Mouse (Mus musculus): ENCODE results near the gene Sin3b. TPM values are rescaled to one million over a fixed set of nuclear protein-coding genes. Genes with fewer than 3 reads are reported as not detected.

The Sin3b gene
- polyA plus RNA-seq, 1 experiment from 2014 or later: 151 TPM

DNA sequence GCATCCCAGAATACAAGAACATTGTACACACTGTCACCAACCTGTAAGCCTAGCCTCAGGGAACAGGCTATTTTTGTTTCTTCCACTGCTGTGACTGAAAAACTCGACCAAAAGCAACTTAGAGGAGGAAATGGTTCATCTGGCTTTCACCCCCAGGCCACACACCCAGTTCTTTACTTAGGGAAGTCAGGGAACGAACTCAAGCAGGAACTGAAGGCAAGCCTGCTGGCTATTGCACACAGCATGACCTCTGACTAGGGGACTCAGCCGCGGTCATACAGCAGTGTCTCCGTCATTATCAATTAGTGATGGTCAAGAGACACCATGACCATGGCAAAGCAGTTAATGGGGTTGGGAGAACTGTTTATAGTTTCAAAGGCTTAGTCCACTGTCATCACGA, 10.5 kb upstream of the Sin3b start:
- no peak overlapping the region for H3K4me3 ChIP-seq
- WGBS: 59% methylated on average over 6 of the region's 6 CpGs
- no peak overlapping the region for H3K27ac ChIP-seq (ENCODE audit: poor library complexity, severe bottlenecking)
- no peaks in the 10 kb centered on the region for H3K9me3 ChIP-seq (replicated peaks)
- ATAC-seq (ENCODE audit: insufficient number of reproducible peaks, low FRiP score): no peak
- H3K4me1 ChIP-seq (replicated peaks): no peaks in the 10 kb centered on the region
- H3K4me2 ChIP-seq: no peak overlapping the region
- no peak overlapping the region for H3K9ac ChIP-seq
- H3K36me3 ChIP-seq: no peaks in the 10 kb centered on the region
- peaks cover 7% of the 10 kb centered on the region; the same call in 1 of the 2 replicates for H3K27me3 ChIP-seq (replicated peaks)

- Histone ChIP-seq H3K9me3 (replicated peaks) (no peaks in the 10 kb centered on the region), H3K4me1 (replicated peaks) (no peaks in the 10 kb centered on the region), H3K4me2 (no peak overlapping the region), H3K27me3 (replicated peaks) (peaks cover 4% of the 10 kb centered on the region; the same call in 1 of the 2 replicates), H3K36me3 (no peaks in the 10 kb centered on the region), H3K4me3 (no peak overlapping the region), H3K9ac (no peak overlapping the region), H3K27ac (ENCODE audit: poor library complexity, severe bottlenecking) (no peak overlapping the region)
- WGBS: 71% methylated on average over 5 of the region's 5 CpGs
- ATAC-seq (ENCODE audit: insufficient number of reproducible peaks, low FRiP score): no peak
Measured at GRCm38 (mm10) chr8:72716594-72716993, 6.5 kb upstream of the Sin3b start.

- H3K27ac ChIP-seq (ENCODE audit: poor library complexity, severe bottlenecking): no peak overlapping the region
- peaks cover 4% of the 10 kb centered on the region; the same call in 1 of the 2 replicates for H3K27me3 ChIP-seq (replicated peaks)
- H3K4me1 ChIP-seq (replicated peaks): peaks cover 10% of the 10 kb centered on the region
- no peak overlapping the region for H3K4me2 ChIP-seq
- 4% methylated on average over 1 of the region's 1 CpGs for WGBS
- no peaks in the 10 kb centered on the region for H3K9me3 ChIP-seq (replicated peaks)
- ATAC-seq (ENCODE audit: insufficient number of reproducible peaks, low FRiP score): peak; percentile 37
- peaks cover 10% of the 10 kb centered on the region for H3K36me3 ChIP-seq
- H3K4me3 ChIP-seq: no peak overlapping the region
- H3K9ac ChIP-seq: no peak overlapping the region
Measured at GRCm38 (mm10) chr8:72720541-72720940, 2.5 kb upstream of the Sin3b start.

DNA sequence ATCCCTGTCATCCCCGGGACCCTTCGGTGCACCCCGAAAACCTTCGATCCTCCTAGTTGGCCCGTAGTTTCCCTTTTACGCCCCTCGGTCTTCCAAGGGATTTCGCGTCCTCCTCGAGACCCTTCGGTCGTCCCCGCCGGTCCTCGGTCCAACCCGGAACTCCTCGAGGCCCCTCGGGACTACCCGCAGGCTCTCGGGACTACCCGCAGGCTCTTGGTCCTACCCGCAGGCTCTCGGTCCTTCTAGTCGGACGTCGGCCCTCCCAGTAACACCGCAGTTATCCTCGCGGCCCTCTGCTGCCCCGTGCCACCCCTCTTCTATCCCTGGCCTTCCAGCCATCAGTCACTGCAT, 541 bp downstream of the Sin3b start:
- peak overlapping the region; percentile 97 for H3K9ac ChIP-seq
- H3K36me3 ChIP-seq: peaks cover 41% of the 10 kb centered on the region
- no peaks in the 10 kb centered on the region for H3K27me3 ChIP-seq (replicated peaks)
- ATAC-seq (ENCODE audit: insufficient number of reproducible peaks, low FRiP score): peak; percentile 37
- H3K4me2 ChIP-seq: peak overlapping the region; percentile 99
- H3K27ac ChIP-seq (ENCODE audit: poor library complexity, severe bottlenecking): no peak overlapping the region
- peaks cover 13% of the 10 kb centered on the region for H3K4me1 ChIP-seq (replicated peaks)
- under 1% methylated on average over 30 of the region's 30 CpGs for WGBS
- H3K4me3 ChIP-seq: peak overlapping the region; percentile 96
- no peaks in the 10 kb centered on the region for H3K9me3 ChIP-seq (replicated peaks)

DNA sequence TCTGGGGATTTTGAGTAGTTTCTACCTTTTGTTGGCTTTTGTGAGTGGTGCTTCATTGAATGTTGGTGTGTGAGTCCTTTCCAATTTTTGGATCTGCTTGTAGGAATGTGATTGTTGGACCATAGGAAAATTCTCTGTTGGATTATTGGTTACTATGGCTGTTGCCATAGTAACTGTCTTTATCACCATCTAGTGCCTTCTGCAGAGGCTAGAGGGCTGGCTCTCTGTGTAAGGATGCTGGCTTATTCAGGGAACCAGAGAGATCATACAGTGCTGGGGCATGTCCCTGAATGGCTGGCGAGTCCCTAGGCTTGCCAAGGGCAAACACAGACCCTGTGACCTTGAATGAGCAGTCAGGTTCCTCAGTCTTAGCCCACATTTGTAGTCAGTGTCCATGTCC, 5.6 kb downstream of the Sin3b start:
- Histone ChIP-seq H3K9me3 (replicated peaks) (no peaks in the 10 kb centered on the region), H3K27me3 (replicated peaks) (no peaks in the 10 kb centered on the region), H3K27ac (ENCODE audit: poor library complexity, severe bottlenecking) (no peak overlapping the region), H3K4me1 (replicated peaks) (peaks cover 16% of the 10 kb centered on the region), H3K4me3 (no peak overlapping the region), H3K4me2 (no peak overlapping the region), H3K9ac (no peak overlapping the region), H3K36me3 (peaks cover 88% of the 10 kb centered on the region)
- ATAC-seq (ENCODE audit: insufficient number of reproducible peaks, low FRiP score): no peak
- 85% methylated on average over 1 of the region's 1 CpGs for WGBS

DNA sequence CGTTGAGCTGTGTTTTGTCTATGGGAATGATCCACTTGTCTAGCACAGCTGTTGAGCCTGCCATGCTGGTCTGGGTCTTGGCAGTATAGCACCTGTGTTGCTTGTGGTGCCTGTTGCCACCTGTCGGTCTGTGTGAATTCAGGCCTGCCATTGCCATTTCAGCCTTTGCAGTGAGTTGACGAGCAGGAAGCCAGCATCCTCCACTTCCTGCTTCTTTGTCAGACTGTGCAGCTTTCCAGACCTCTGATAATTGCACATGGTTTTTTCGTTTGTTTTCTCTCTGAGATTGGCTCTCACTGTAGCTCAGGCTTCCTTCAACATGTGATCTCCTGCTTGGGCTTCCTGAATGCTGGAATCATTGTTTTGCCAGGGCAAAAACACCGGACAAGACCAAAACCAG, 11.9 kb downstream of the Sin3b start:
- peak overlapping the region; percentile 67; the same call in 1 of the 2 replicates for H3K27ac ChIP-seq (ENCODE audit: poor library complexity, severe bottlenecking)
- H3K9me3 ChIP-seq (replicated peaks): no peaks in the 10 kb centered on the region
- no peak overlapping the region for H3K9ac ChIP-seq
- no peaks in the 10 kb centered on the region for H3K27me3 ChIP-seq (replicated peaks)
- WGBS: 68% methylated on average over 5 of the region's 5 CpGs
- no peak overlapping the region for H3K4me2 ChIP-seq
- H3K4me1 ChIP-seq (replicated peaks): no peaks in the 10 kb centered on the region
- H3K4me3 ChIP-seq: no peak overlapping the region
- peaks cover 96% of the 10 kb centered on the region for H3K36me3 ChIP-seq
- ATAC-seq (ENCODE audit: insufficient number of reproducible peaks, low FRiP score): peak; percentile 74

DNA sequence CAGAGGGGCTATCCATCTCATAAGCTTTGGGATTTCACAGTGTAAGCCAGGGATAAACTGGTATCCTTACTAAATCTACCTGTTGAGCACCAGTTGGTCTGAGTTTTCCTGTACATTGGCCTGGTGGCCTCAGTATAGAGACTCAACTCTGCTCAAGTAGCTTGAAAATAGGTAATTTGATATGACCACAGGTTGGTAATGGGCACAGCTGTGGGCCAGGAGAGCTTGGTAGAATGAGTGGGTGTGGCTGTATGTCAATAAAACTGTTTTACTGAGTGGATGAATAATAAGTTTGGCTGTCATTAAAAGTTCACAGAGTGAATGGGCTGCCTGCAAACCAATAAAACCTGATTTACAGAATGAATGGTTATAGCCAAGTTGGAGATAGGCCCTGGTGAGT, 13.8 kb downstream of the Sin3b start:
- H3K36me3 ChIP-seq: peaks cover 96% of the 10 kb centered on the region
- no peak overlapping the region for H3K4me3 ChIP-seq
- H3K4me1 ChIP-seq (replicated peaks): no peaks in the 10 kb centered on the region
- no peak overlapping the region for H3K9ac ChIP-seq
- H3K4me2 ChIP-seq: no peak overlapping the region
- H3K27me3 ChIP-seq (replicated peaks): no peaks in the 10 kb centered on the region
- no peak overlapping the region for H3K27ac ChIP-seq (ENCODE audit: poor library complexity, severe bottlenecking)
- ATAC-seq (ENCODE audit: insufficient number of reproducible peaks, low FRiP score): no peak
- H3K9me3 ChIP-seq (replicated peaks): no peaks in the 10 kb centered on the region

- H3K4me1 ChIP-seq (replicated peaks): no peaks in the 10 kb centered on the region
- H3K27ac ChIP-seq (ENCODE audit: poor library complexity, severe bottlenecking): no peak overlapping the region
- 0 out of 2 replicates have a peak, but pooled peaks have one; percentile 22 for ATAC-seq (ENCODE audit: insufficient number of reproducible peaks, low FRiP score)
- H3K9me3 ChIP-seq (replicated peaks): no peaks in the 10 kb centered on the region
- H3K36me3 ChIP-seq: peaks cover 97% of the 10 kb centered on the region
- no peak overlapping the region for H3K4me3 ChIP-seq
- H3K4me2 ChIP-seq: no peak overlapping the region
- WGBS: 43% methylated on average over 5 of the region's 5 CpGs
- H3K27me3 ChIP-seq (replicated peaks): no peaks in the 10 kb centered on the region
- no peak overlapping the region for H3K9ac ChIP-seq
Measured at GRCm38 (mm10) chr8:72746061-72746460, 23.0 kb downstream of the Sin3b start.

GRCm38 (mm10) chr8:72749846-72750245, 26.8 kb downstream of the Sin3b start:
- WGBS: 90% methylated on average over 26 of the region's 26 CpGs
- H3K27me3 ChIP-seq (replicated peaks): no peaks in the 10 kb centered on the region
- H3K36me3 ChIP-seq: peaks cover 98% of the 10 kb centered on the region
- ATAC-seq (ENCODE audit: insufficient number of reproducible peaks, low FRiP score): no peak
- H3K4me2 ChIP-seq: no peak overlapping the region
- H3K9me3 ChIP-seq (replicated peaks): no peaks in the 10 kb centered on the region
- H3K9ac ChIP-seq: no peak overlapping the region
- H3K4me3 ChIP-seq: no peak overlapping the region
- no peaks in the 10 kb centered on the region for H3K4me1 ChIP-seq (replicated peaks)
- no peak overlapping the region for H3K27ac ChIP-seq (ENCODE audit: poor library complexity, severe bottlenecking)

DNA sequence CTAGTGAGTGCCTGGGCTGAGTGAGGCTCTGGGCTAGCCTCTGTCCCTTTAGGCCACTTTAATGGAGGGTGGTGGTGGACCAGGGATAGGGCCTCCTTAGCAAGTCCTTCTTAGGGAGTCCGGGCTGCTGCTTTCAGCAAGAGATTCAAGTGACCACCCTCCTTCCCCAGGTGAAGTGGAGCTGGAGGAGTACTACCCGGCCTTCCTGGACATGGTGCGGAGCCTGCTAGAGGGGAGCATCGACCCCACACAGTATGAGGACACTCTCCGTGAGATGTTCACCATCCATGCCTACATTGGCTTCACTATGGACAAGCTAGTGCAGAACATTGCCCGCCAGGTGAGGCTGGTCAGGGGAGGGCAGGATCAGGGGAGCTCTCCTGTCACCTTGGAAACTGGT, 27.2 kb downstream of the Sin3b start:
- 95% methylated on average over 6 of the region's 6 CpGs for WGBS
- H3K4me1 ChIP-seq (replicated peaks): no peaks in the 10 kb centered on the region
- H3K27me3 ChIP-seq (replicated peaks): no peaks in the 10 kb centered on the region
- H3K4me2 ChIP-seq: no peak overlapping the region
- H3K9me3 ChIP-seq (replicated peaks): no peaks in the 10 kb centered on the region
- H3K27ac ChIP-seq (ENCODE audit: poor library complexity, severe bottlenecking): no peak overlapping the region
- H3K36me3 ChIP-seq: peaks cover 94% of the 10 kb centered on the region
- no peak overlapping the region for H3K9ac ChIP-seq
- H3K4me3 ChIP-seq: no peak overlapping the region
- ATAC-seq (ENCODE audit: insufficient number of reproducible peaks, low FRiP score): no peak

GRCm38 (mm10) chr8:72751126-72751525, 28.0 kb downstream of the Sin3b start:
- no peaks in the 10 kb centered on the region for H3K9me3 ChIP-seq (replicated peaks)
- no peak overlapping the region for H3K9ac ChIP-seq
- no peak for ATAC-seq (ENCODE audit: insufficient number of reproducible peaks, low FRiP score)
- peaks cover 94% of the 10 kb centered on the region for H3K36me3 ChIP-seq
- H3K4me2 ChIP-seq: no peak overlapping the region
- H3K4me3 ChIP-seq: no peak overlapping the region
- WGBS: 77% methylated on average over 3 of the region's 3 CpGs
- H3K4me1 ChIP-seq (replicated peaks): no peaks in the 10 kb centered on the region
- H3K27ac ChIP-seq (ENCODE audit: poor library complexity, severe bottlenecking): no peak overlapping the region
- no peaks in the 10 kb centered on the region for H3K27me3 ChIP-seq (replicated peaks)

GRCm38 (mm10) chr8:72752289-72752688, 29.2 kb downstream of the Sin3b start:
- no peaks in the 10 kb centered on the region for H3K9me3 ChIP-seq (replicated peaks)
- H3K4me2 ChIP-seq: no peak overlapping the region
- no peaks in the 10 kb centered on the region for H3K27me3 ChIP-seq (replicated peaks)
- 69% methylated on average over 3 of the region's 3 CpGs for WGBS
- no peak overlapping the region for H3K4me3 ChIP-seq
- no peak overlapping the region for H3K9ac ChIP-seq
- no peak overlapping the region for H3K27ac ChIP-seq (ENCODE audit: poor library complexity, severe bottlenecking)
- H3K4me1 ChIP-seq (replicated peaks): no peaks in the 10 kb centered on the region
- ATAC-seq (ENCODE audit: insufficient number of reproducible peaks, low FRiP score): no peak
- H3K36me3 ChIP-seq: peaks cover 94% of the 10 kb centered on the region
